Mouse (Mus musculus) megakaryocyte, embryonic 14.5 days (primary cell): ENCODE measurements around the gene Amh.

Experiments
- FLI1 ChIP-seq: IDR thresholded peaks from 2 replicates; pipeline ENCODE4 v1.6.1; 2012; ENCODE audit warnings: low read length, inconsistent platforms, mixed read lengths
- GATA1 ChIP-seq: IDR thresholded peaks from 3 replicates; pipeline ENCODE4 v1.6.1; 2012; ENCODE audit warnings: mixed read lengths, low read length, inconsistent platforms, borderline replicate concordance

DNA sequence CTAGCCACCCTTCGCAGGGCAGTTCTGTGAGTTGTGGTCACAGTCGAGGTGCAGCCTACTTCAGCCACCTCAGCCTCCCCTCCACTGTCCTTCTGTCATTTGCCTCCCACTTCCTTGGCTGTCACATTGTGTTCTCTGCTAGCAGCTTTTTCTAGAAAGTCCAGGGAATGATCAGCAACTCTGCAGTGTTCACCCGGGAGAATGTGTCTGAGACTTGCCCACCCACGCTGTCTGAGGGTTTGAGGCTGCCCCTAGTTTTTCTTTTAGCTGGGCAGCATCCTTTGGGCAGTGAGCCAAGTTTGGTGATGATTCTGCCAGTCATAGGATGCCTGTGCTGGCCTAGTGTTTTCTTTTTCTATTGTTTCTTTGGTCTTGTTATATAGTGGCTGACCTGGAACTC, 48.1 kb upstream of the Amh start:
- TF ChIP-seq FLI1 = no peak
- no peak for TF ChIP-seq GATA1
